Mouse (Mus musculus) embryonic fibroblast, embryonic 13.5 days (primary cell): ENCODE results near the gene Prkci.

Source experiments
- CTCF ChIP-seq: IDR thresholded peaks from 2 replicates; pipeline ENCODE4 v1.5.1; 2011; ENCODE audit warnings: mild to moderate bottlenecking, control low read depth, low read length, moderate library complexity, borderline replicate concordance; ENCODE audit not compliant: insufficient read depth
- POLR2A ChIP-seq: IDR thresholded peaks from 2 replicates; pipeline ENCODE4 v1.6.1; 2011; ENCODE audit warnings: low read depth, mild to moderate bottlenecking, control low read depth, low read length, moderate library complexity

- no peak for TF ChIP-seq POLR2A
- no peak for TF ChIP-seq CTCF
These were observed 43.9 kb upstream of the Prkci start for GRCm38 (mm10) chr3:30951652-30952051.
